Mouse (Mus musculus): Measurements from ENCODE around the gene Sp140.
"Not testable (repeated sequence)": the region's sequence is repeated elsewhere in the genome, so short reads cannot be mapped to it uniquely, and the experiment has no call there.

DNA sequence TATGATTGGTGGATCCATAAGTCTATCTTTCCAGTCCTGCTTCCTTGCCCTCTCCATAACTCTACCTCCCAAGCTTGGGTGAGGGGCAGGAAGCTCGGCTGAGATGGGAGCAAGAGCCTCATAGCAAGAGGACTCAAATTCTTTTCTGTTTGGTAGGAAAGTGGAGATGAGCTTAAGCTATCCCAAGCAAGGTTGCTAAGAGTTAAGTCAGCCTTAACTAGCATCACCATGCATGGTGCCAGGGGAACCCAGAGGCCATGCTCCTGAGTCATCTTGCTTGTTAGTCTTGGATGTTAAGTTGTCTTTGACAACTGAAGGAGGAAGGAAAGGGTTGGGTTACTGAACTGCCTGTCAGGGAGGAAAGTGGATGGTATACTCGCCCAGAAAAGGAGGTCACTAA lies 11.5 kb upstream of the Sp140 start:
- not testable (repeated sequence) for TF ChIP-seq GATA1, TAL1 (IDR thresholded peaks at IDR 0.05; ENCODE audit: low read length)

Data from erythroblast, embryonic 14.5 days (primary cell).